Mouse (Mus musculus) fibroblast of lung, adult 2 months (primary cell): Measurements from ENCODE around the gene Pigc.
A peak's percentile ranks its signal among the peaks of the same experiment; 100 is the strongest.

Experiments used
- DNase-seq: peaks from one replicate; pipeline ENCODE4 v3.0.0-alpha.2; 2011; ENCODE audit warnings: low read depth

Gene Pigc

GRCm38 (mm10) chr1:161968589-161969407, at the start of gene Pigc:
Gene Pigc (plus strand): TSS chr1:161969186.
- DNase-seq: peak; percentile 91

DNA sequence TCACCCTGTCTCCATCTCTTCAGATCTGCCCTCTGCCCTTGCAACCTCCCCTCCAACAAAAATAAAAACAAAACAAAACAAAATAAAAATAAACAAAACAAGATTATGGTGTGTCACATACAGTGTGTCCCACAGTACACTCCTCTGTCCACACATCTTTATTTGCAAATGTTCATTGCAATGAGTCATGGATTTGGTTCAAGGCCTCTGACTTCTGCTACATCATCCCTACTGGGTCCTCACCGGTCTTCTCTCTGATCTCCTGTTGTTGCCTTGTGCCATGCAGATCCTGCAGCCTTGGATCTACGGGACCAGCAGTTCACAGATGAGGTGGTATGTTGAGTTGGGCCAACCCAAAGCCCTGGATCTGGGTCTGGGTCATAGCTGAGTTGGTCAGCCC, 49.4 kb upstream of the Pigc start:
- no peak for DNase-seq

DNA sequence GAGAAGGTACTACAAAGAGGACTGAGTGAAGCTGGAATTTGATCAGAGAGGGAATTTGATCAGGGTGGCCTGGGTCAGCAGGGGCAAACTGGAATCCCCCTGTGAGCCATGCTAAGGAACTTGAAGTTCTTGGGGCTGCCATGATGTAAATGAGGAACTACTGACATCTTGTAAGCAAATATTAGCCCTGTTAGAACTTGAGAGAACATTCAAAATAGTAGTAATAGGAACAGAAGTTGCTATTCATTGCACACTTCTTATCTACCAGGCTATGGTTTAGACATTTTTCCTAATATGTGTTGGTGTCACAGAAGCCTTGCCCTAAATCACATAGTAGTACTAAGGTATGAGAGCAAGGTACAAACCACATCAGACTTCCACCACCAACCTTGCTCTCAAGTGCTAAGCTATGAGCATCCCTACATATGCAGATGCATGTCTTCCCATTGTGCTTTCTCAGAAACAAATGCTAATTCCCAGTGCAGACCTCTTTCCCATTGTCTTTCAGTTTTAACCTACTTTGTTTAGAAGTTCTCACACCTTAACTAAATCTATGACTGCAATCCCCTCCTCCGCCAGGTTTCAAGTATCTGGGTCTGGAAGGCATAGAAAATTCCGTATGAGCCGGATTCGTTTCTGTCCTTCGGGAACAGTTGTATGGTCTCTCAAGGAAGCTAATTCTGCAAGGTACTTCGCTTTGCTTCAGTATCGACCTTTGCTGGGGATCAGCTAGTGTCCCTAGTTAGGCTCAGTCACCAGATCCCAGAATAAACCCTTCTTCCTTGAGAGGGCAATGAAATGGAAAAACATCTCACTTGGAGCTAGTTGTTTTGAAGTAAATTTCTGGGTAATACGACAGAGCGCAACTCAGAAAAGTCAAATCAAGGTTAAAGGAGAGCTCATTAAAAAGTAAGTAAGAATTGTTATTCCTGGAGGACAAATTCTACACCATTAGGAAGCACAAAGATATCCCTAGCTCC, 48.2 kb upstream of the Pigc start:
- no peak for DNase-seq

DNA sequence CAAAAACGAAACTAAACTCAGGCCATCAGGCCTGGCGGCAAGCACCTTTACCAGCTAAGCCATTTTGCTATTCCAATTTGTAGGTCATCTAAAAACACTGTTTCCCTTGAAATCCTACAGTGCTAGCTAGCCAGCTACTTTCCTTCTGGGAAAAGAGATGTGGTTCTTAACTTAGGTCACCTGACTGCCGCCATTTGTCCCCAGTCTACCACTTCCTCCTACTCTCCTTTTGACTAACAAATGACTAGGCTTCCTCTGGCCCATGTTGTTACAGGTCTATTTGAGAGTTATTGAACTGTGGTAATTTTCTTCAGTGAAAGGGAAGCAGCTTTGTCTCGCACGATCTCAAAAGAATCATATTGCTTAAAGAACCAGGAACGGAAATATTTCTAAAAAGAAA, 47.1 kb upstream of the Pigc start:
- DNase-seq: no peak

DNA sequence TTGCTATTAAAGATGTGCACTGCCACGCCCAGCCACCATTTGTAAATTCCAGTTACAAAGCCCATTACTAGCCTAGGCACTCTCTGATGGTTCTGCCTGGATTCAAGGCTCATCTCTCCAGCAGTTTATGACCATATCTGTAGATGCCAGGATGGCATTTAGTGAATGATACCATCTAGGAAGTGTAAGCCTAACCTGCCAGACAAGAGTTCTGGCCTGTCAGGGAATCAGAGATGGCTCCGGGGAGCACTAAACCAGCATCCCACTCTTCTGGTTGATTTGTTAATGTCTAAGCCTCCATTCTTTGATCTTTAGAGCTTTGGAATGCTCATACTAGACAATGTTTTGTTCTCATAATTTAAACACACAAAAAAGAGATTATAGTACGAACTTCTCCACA, 44.7 kb upstream of the Pigc start:
- no peak for DNase-seq

DNA sequence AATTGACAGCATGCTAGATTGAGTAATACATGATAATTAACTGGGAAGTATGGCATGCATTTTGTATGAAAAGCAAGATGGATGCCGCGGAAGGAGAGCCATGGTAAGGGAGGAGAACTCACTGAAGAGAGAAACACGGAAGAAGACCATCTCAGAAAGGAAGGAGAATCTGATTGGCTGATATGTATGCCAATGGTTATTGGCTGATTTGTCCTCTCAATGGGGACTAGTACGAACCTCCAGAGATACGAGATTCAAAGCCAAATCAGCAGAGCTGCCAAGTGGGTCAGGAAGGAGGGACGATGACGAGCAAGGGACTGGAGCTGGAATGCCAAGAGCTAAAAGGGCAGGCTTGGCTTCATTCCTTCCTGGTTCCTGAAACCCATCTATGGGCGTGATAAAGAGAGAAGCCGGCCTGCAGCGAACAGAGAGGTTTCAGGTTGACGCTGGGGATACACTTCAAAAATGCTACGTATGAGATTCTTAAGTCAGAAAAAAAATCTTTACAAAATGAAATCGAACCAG, 43.6 kb upstream of the Pigc start:
- no peak for DNase-seq

GRCm38 (mm10) chr1:161927976-161928375, 41.0 kb upstream of the Pigc start:
- DNase-seq: no peak

- DNase-seq: no peak
Observed at GRCm38 (mm10) chr1:161931313-161931712, 37.7 kb upstream of the Pigc start.

GRCm38 (mm10) chr1:161931817-161932216, 37.2 kb upstream of the Pigc start:
- no peak for DNase-seq

DNA sequence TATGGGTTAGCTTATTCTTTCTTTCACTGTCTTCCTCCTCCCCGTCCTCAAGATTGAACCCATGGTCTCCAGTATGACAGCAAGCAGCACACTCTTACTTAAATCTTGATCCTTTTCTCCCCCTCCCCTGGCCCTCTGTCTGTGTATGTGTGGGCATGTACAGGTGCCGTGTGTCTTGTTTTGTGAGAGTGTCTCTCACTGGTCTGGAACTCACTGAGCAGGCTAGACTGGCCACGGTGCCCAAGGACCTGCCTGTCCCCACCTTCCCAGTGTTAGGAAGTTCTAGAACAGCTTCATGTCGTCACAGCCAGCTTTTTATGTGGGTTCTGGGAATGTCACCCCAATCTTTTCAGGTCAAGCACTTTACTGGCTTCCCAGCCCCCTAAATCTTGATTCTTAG, 36.7 kb upstream of the Pigc start:
- no peak for DNase-seq

DNA sequence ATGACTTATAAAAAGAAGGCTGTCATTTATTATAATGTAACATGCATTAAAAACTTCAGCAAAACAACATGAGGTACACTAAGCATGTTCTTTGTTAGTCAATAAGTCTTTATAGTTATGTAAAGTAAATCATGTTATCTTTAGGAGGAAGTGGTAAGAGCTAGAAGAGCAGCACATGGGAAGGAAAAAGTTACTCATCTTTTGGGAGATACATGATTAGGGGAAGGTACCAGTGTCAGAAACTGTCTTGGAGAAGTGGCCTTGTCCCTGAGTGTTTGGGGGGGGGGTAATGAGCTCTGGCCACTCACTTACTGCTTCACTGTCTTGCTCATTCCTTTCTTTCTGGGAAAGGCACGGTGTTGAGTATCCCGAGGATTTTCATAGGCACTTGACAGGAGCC, 26.9 kb upstream of the Pigc start:
- DNase-seq: no peak

- DNase-seq: no peak
Observed at GRCm38 (mm10) chr1:161951009-161951779, 17.8 kb upstream of the Pigc start.

GRCm38 (mm10) chr1:161952599-161952998, 16.4 kb upstream of the Pigc start:
- DNase-seq: no peak

GRCm38 (mm10) chr1:161955846-161956245, 13.1 kb upstream of the Pigc start:
- DNase-seq: no peak

- no peak for DNase-seq
Observed at GRCm38 (mm10) chr1:161957964-161958950, 10.7 kb upstream of the Pigc start.

DNA sequence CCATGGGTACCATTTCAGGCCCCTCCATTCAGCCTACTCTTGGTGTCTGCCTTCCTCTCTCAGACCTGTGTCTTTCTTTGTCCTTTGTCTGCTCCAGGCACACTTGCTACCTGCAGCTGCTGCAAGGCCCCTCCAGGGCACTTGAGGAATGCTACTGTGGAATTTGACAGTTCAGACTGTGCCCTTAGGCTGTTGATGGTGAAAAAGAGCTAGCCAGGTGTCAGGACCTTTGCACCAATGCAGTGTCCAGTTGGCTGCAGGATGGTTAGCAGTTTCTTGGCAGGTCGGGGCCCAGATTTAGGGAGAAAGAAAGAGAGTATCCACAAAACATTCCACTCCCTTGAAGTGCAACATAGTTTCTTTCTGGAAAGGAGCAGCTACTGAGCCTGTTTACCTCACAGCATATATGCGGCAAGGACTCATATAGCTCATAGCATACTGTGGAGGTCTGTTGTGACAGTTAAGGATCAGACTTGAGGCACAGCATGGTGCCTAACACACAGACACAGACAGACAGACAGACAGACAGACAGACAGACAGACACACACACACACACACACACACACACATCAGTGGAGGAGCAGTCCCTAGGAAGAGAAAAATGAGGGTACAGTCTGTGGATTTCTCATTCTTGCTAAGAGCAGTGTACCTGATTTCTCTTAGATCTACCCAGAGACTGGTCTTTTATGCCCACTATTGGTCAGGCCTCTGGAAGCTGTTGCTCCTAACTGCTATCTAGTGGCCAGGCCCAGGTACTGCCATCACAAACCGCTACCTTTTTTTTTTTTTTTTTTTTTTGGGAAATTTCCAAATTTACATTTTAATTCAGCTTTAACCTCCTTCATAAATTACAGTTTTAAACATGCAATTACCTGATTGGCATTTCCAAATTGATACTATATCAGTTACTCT, 6.3 kb upstream of the Pigc start:
- no peak for DNase-seq

DNA sequence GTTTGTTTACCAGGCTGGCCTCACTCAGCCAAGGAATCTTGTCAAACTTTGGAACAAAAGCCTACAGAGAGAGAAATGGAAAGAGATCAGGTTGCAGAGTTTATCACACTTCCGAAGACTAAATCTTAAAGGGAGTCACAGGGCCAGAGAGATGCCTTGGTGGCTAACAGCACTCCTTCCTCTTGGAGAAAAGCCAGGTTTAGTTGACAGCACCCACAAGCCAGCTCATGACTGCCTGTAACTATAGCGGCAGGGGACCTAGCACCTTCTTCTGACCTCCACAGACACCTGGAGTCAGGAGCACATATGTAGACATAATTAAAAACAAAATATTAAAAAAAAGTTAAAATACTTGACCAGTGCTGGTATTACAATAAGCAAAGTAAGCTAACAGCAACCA, 1.1 kb upstream of the Pigc start:
- no peak for DNase-seq

- DNase-seq: no peak
Observed at GRCm38 (mm10) chr1:161970874-161971273, 1.9 kb downstream of the Pigc start.

- DNase-seq: no peak
Observed at GRCm38 (mm10) chr1:161972233-161972632, 3.2 kb downstream of the Pigc start.
